Mouse (Mus musculus) lung, embryonic 16.5 days (tissue): ENCODE measurements around the gene Lsm14b. TPM values are rescaled to one million over a fixed set of nuclear protein-coding genes. Genes with fewer than 3 reads are reported as not detected.

Experiments
- ATAC-seq: fragments of 200-750 bp; cut with Nextera tagmentation; 2 replicates; pipeline ENCODE4 v1.8.0; 2017; ENCODE audit warnings: low read depth, mild to moderate bottlenecking, moderate library complexity
- H3K27ac ChIP-seq: fragments of 300-500 bp; sonication (generic); 2 replicates; pipeline ENCODE4 v1.5.1; 2014; ENCODE audit warnings: mild to moderate bottlenecking, control low read depth, low read length
- H3K27me3 ChIP-seq: fragments of 300-500 bp; sonication (generic); 2 replicates; pipeline ENCODE4 v1.6.1; 2014; ENCODE audit warnings: low read depth, low read length, mixed read lengths; ENCODE audit not compliant: control insufficient read depth, insufficient read depth
- H3K36me3 ChIP-seq: fragments of 300-500 bp; sonication (generic); 2 replicates; pipeline ENCODE4 v1.6.1; 2014; ENCODE audit warnings: low read length; ENCODE audit not compliant: control insufficient read depth, insufficient read depth
- H3K4me1 ChIP-seq: fragments of 300-500 bp; sonication (generic); replicated peaks from 2 replicates; pipeline ENCODE4 v1.6.1; 2014; ENCODE audit warnings: low read length, mixed read lengths; ENCODE audit not compliant: control insufficient read depth, insufficient read depth
- H3K4me2 ChIP-seq: fragments of 300-500 bp; sonication (generic); 2 replicates; pipeline ENCODE4 v1.6.1; 2014; ENCODE audit warnings: low read depth, low read length, control low read depth
- H3K4me3 ChIP-seq: fragments of 300-500 bp; sonication (generic); 2 replicates; pipeline ENCODE4 v1.5.1; 2014; ENCODE audit warnings: mild to moderate bottlenecking, low read length, control low read depth
- H3K9ac ChIP-seq: fragments of 300-500 bp; sonication (generic); 2 replicates; pipeline ENCODE4 v1.6.1; 2014; ENCODE audit warnings: low read length, control low read depth
- H3K9me3 ChIP-seq: fragments of 300-500 bp; sonication (generic); 2 replicates; pipeline ENCODE4 v1.6.1; 2016; ENCODE audit warnings: low read length; ENCODE audit not compliant: control insufficient read depth
- WGBS: fragments of 180-500 bp; shearing (Covaris S2); extraction: QIAGEN DNeasy Blood & Tissue Kit; methylation state at CpG from one replicate; pipeline ENCODE4 v1.1.7; 2014; 5-methylcytosine and 5-hydroxymethylcytosine counted together
- polyA plus RNA-seq: library from polyadenylated mRNA; unstranded; fragments of >200 nt; fragmentation: Nextera tagmentation; extraction: Ambion mirVana; gene quantifications from 2 replicates; pipeline ENCODE4 v1.2.1, GENCODE M21; 2015

Gene Lsm14b
- polyA plus RNA-seq, 1 experiment from 2014 or later = 5.0 TPM

DNA sequence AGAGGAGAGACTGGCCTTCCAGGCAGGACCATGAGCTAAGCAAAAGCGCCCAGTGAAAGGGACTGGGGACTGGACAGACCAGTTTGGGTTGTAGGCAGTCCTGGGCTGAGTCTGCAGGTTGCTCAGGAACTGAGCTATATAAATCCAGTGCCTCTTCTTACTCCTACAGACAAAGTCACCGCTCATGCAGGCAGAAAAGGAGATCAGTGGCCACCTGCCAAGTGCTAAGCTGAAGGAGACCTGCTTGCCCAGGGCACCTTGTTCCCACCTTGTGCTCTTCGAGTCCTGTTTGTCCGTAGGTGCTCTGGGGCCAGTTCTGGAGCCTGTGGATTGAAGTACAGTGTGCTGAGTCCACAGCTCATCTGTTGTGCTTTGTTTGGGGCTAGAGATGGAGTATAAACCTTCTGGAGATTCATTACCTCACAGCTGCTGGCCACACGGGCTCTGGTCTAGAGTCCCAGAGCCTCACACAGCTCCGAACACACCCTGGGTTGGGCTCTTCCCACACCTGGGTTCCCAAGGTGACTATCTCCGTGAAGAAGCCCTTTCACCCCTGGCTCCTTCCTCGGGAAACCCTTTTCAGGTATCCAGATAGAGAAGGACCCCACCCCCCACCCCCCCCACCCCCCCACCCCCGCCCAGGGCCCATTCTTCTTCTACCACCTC, 18.3 kb upstream of the Lsm14b start:
- ATAC-seq = 0 out of 2 replicates have a peak, but pooled peaks have one; percentile 38
- Histone ChIP-seq H3K36me3 (no peaks in the 10 kb centered on the region), H3K27me3 (no peaks in the 10 kb centered on the region), H3K4me3 (no peak overlapping the region), H3K4me1 (no peaks in the 10 kb centered on the region), H3K9me3 (no peaks in the 10 kb centered on the region), H3K27ac (no peak overlapping the region), H3K4me2 (no peak overlapping the region), H3K9ac (0 out of 2 replicates have a peak overlapping the region, but pooled peaks have one; percentile 6)
- 26% methylated on average over 9 of the region's 9 CpGs for WGBS

DNA sequence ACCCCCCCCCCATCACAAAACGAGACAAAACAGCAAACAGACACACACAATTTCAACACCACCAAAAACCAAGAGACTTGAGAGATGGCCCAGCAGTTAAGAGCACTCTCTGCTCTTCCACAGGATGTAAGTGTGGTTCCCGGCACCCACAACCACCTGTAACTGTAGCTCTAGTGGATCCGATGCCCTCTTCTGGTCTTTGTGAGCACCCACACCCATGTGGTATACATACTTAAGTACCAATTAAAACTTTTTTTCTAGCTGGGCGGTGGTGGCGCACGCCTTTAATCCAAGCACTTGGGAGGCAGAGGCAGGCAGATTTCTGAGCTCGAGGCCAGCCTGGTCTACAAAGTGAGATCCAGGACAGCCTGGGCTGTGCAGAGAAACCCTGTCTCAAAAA, 14.1 kb upstream of the Lsm14b start:
- 91% methylated on average over 7 of the region's 7 CpGs for WGBS
- Histone ChIP-seq H3K9ac (no peak overlapping the region), H3K27me3 (no peaks in the 10 kb centered on the region), H3K9me3 (no peaks in the 10 kb centered on the region), H3K27ac (no peak overlapping the region), H3K4me1 (no peaks in the 10 kb centered on the region), H3K4me3 (no peak overlapping the region), H3K36me3 (no peaks in the 10 kb centered on the region), H3K4me2 (no peak overlapping the region)
- ATAC-seq = no peak

- 83% methylated on average over 6 of the region's 6 CpGs for WGBS
- H3K4me2 ChIP-seq = no peak overlapping the region
- no peaks in the 10 kb centered on the region for H3K4me1 ChIP-seq
- ATAC-seq = no peak
- no peak overlapping the region for H3K27ac ChIP-seq
- H3K4me3 ChIP-seq = no peak overlapping the region
- H3K9me3 ChIP-seq = no peaks in the 10 kb centered on the region
- no peak overlapping the region for H3K9ac ChIP-seq
- H3K36me3 ChIP-seq = no peaks in the 10 kb centered on the region
- no peaks in the 10 kb centered on the region for H3K27me3 ChIP-seq
Measured at GRCm38 (mm10) chr2:180011370-180011769, 13.4 kb upstream of the Lsm14b start.

GRCm38 (mm10) chr2:180013686-180014085, 11.1 kb upstream of the Lsm14b start:
- no peak for ATAC-seq
- Histone ChIP-seq H3K4me3 (no peak overlapping the region), H3K9me3 (no peaks in the 10 kb centered on the region), H3K4me2 (no peak overlapping the region), H3K27me3 (no peaks in the 10 kb centered on the region), H3K9ac (no peak overlapping the region), H3K36me3 (no peaks in the 10 kb centered on the region), H3K27ac (no peak overlapping the region), H3K4me1 (peaks cover 12% of the 10 kb centered on the region)
- WGBS = 90% methylated on average over 7 of the region's 7 CpGs

- ATAC-seq = no peak
- peak overlapping the region; percentile 58; the same call in 1 of the 2 replicates for H3K27ac ChIP-seq
Measured at GRCm38 (mm10) chr2:180017632-180018031, 7.2 kb upstream of the Lsm14b start.

DNA sequence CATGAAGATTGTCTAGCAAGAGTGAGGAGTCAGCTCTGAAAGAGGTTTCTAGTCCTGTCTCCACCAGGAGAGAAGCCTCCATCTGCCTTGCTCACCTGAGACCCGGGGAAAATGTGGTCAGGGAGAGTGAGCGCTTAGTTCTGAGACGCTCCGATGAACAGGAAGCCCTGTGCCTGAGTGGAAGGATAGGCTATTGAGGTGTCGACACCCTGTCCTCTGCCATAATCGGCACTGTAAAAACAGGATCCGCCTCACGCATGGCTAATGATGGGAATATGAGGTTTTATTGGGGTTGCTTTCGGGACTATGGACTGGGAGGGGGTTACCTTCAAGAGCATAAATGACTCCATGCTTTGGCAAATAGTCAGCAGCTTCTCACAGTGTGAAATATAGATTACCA, 6.2 kb upstream of the Lsm14b start:
- ATAC-seq = no peak
- H3K9ac ChIP-seq = no peak overlapping the region
- WGBS = 72% methylated on average over 9 of the region's 9 CpGs

More at GRCm38 (mm10) chr2:180017632-180018031, 7.2 kb upstream of the Lsm14b start:
- Histone ChIP-seq H3K9ac (no peak overlapping the region), H3K9me3 (no peaks in the 10 kb centered on the region), H3K4me2 (no peak overlapping the region), H3K4me1 (peaks cover 12% of the 10 kb centered on the region), H3K36me3 (no peaks in the 10 kb centered on the region), H3K27me3 (peaks cover 5% of the 10 kb centered on the region; the same call in 1 of the 2 replicates), H3K4me3 (no peak overlapping the region)
- 41% methylated on average over 4 of the region's 4 CpGs for WGBS

GRCm38 (mm10) chr2:180020091-180020661, 4.6 kb upstream of the Lsm14b start:
- Histone ChIP-seq H3K4me1 (peaks cover 12% of the 10 kb centered on the region), H3K27me3 (peaks cover 9% of the 10 kb centered on the region; the same call in 1 of the 2 replicates), H3K36me3 (no peaks in the 10 kb centered on the region), H3K9me3 (no peaks in the 10 kb centered on the region), H3K4me3 (no peak overlapping the region), H3K4me2 (no peak overlapping the region), H3K27ac (no peak overlapping the region), H3K9ac (no peak overlapping the region)
- ATAC-seq = no peak
- 64% methylated on average over 7 of the region's 7 CpGs for WGBS

More for the DNA sequence above, 6.2 kb upstream of the Lsm14b start:
- Histone ChIP-seq H3K27me3 (peaks cover 9% of the 10 kb centered on the region; the same call in 1 of the 2 replicates), H3K27ac (no peak overlapping the region), H3K36me3 (no peaks in the 10 kb centered on the region), H3K4me3 (no peak overlapping the region), H3K4me1 (peaks cover 12% of the 10 kb centered on the region), H3K4me2 (no peak overlapping the region), H3K9me3 (no peaks in the 10 kb centered on the region)

GRCm38 (mm10) chr2:180020919-180021318, 3.9 kb upstream of the Lsm14b start:
- no peaks in the 10 kb centered on the region for H3K36me3 ChIP-seq
- no peak overlapping the region for H3K9ac ChIP-seq
- H3K4me3 ChIP-seq = no peak overlapping the region
- H3K4me1 ChIP-seq = peaks cover 15% of the 10 kb centered on the region
- H3K9me3 ChIP-seq = no peaks in the 10 kb centered on the region
- no peak overlapping the region for H3K27ac ChIP-seq
- WGBS = 69% methylated on average over 8 of the region's 8 CpGs
- H3K27me3 ChIP-seq = peaks cover 9% of the 10 kb centered on the region; the same call in 1 of the 2 replicates
- H3K4me2 ChIP-seq = no peak overlapping the region
- ATAC-seq = no peak

DNA sequence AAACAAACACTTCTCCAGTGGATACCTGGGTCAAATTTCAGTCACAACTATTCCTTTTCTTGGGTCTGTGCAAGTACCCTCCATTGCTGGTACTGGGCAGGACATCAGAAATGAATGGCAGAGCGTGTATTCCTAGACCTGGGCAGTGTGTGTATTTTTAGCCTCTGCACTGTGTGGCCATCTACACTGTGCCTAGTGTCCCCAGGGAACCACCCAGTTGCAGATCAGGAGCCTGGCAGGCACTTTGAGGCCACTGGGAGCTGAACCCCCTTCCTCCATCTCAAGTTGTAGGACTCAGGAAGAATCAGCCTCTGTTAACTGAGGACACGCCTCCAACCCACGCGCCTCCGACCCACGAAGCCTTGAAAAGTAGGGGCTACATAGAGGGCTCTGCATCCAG, 2.0 kb upstream of the Lsm14b start:
- Histone ChIP-seq H3K27me3 (peaks cover 9% of the 10 kb centered on the region; the same call in 1 of the 2 replicates), H3K4me1 (peaks cover 23% of the 10 kb centered on the region), H3K4me2 (no peak overlapping the region), H3K27ac (no peak overlapping the region), H3K4me3 (no peak overlapping the region), H3K9ac (no peak overlapping the region), H3K9me3 (no peaks in the 10 kb centered on the region), H3K36me3 (no peaks in the 10 kb centered on the region)
- 42% methylated on average over 6 of the region's 6 CpGs for WGBS
- no peak for ATAC-seq
